ENCODE assay signal across 9 mouse cellular contexts in genomic region chr10:4598244-4598842, GRCm38 (mm10). TPM values are rescaled to one million over a fixed set of nuclear protein-coding genes. Genes with fewer than 3 reads are reported as not detected.
DNase-seq lines count a peak whose midpoint lies in the region; ATAC-seq lines count a peak whose summit lies in the region.
"Had no signal": no experiment of that assay in that cellular context is flagged by ENCODE, and none has a peak within 500 bp of the region (broad histone marks: within the 10 kb centered on the region; RNA-seq: fewer than 3 reads in every experiment).

No protein-coding gene starts in this region.

- H3K27me3 ChIP-seq in midbrain, embryonic 10.5 days (ENCODE audit: low read depth, poor library complexity, severe bottlenecking) = no peaks in the 10 kb centered on the region
- H3K27me3 ChIP-seq in midbrain, embryonic 16.5 days (ENCODE audit: control insufficient read depth, insufficient read depth, low read depth, low read length) = no peaks in the 10 kb centered on the region
- H3K27me3 ChIP-seq: midbrain, embryonic 12.5 days had no signal

- H3K4me2 ChIP-seq in midbrain, embryonic 16.5 days (ENCODE audit: low read length) = no peak overlapping the region
- H3K4me2 ChIP-seq: midbrain, embryonic 12.5 days had no signal

- no peaks in the 10 kb centered on the region for H3K36me3 ChIP-seq in midbrain, embryonic 10.5 days
- no peaks in the 10 kb centered on the region for H3K36me3 ChIP-seq in midbrain, embryonic 16.5 days (ENCODE audit: control insufficient read depth, insufficient read depth, low read length)
- H3K36me3 ChIP-seq: midbrain, embryonic 12.5 days had no signal

- ATAC-seq in midbrain, embryonic 16.5 days = no peak

- H3K27ac ChIP-seq in midbrain, embryonic 10.5 days (replicated peaks) = no peak overlapping the region
- H3K27ac ChIP-seq in midbrain, embryonic 16.5 days (ENCODE audit: low read length) = no peak overlapping the region
- H3K27ac ChIP-seq: midbrain, embryonic 12.5 days had no signal

- peak; percentile 44 for DNase-seq in midbrain, embryonic 10.5 days (ENCODE audit: low spot score)
- DNase-seq in R1 (ENCODE audit: low read depth, low spot score) = peak; percentile 56
- peak; percentile 80 to 85 for DNase-seq in cerebellum, postnatal 14 days
- DNase-seq in heart, postnatal 14 days = peak; percentile 50 to 73
- peak; percentile 31 to 48 for DNase-seq in left cerebral cortex, postnatal 10 days (ENCODE audit: extremely low spot score in 1 of 2, low spot score in 2 of 2)
- peak; percentile 38 to 45 for DNase-seq in natural killer cell, adult 2 months (ENCODE audit: low spot score in 2 of 2)
- no peak for DNase-seq in yolk sac, embryonic 10.5 days (ENCODE audit: low spot score)

- H3K9ac ChIP-seq in midbrain, embryonic 16.5 days (ENCODE audit: low read depth, low read length) = no peak overlapping the region
- H3K9ac ChIP-seq: midbrain, embryonic 12.5 days had no signal

- H3K4me3 ChIP-seq in midbrain, embryonic 10.5 days = no peak overlapping the region
- no peak overlapping the region for H3K4me3 ChIP-seq in midbrain, embryonic 16.5 days (ENCODE audit: low read depth, low read length)
- H3K4me3 ChIP-seq: midbrain, embryonic 12.5 days had no signal

- H3K4me1 ChIP-seq in midbrain, embryonic 10.5 days = no peaks in the 10 kb centered on the region
- no peaks in the 10 kb centered on the region for H3K4me1 ChIP-seq in midbrain, embryonic 16.5 days (ENCODE audit: control insufficient read depth, insufficient read depth, low read length)
- H3K4me1 ChIP-seq: midbrain, embryonic 12.5 days had no signal

- no peaks in the 10 kb centered on the region for H3K9me3 ChIP-seq in midbrain, embryonic 10.5 days (replicated peaks)
- no peaks in the 10 kb centered on the region for H3K9me3 ChIP-seq in midbrain, embryonic 16.5 days (replicated peaks; ENCODE audit: control insufficient read depth, low read length, poor library complexity, severe bottlenecking)
- H3K9me3 ChIP-seq: midbrain, embryonic 12.5 days had no signal

- intact Hi-C loops in heart, postnatal 14 days (cut with DNase I) = loop anchor here (10.0 kb wide), 1 partner anchor 566 kb away; no protein-coding TSS in a partner anchor
- intact Hi-C loops in left cerebral cortex, postnatal 10 days (cut with DNase I) = no loop called here

- WGBS in midbrain, embryonic 10.5 days = 71% methylated on average over 10 of the region's 10 CpGs
- WGBS in midbrain, embryonic 16.5 days = 69% methylated on average over 10 of the region's 10 CpGs

RNA-seq across cellular contexts. Expression of gene Esr1, which starts 13.1 kb away (rescaled TPM):
- 0.14 TPM in 1 of 2 replicates, not detected in the other for polyA plus RNA-seq in midbrain, embryonic 10.5 days (2016; fragmentation: Nextera tagmentation; extraction: Ambion mirVana)
- polyA plus RNA-seq in midbrain, embryonic 16.5 days (2015; fragmentation: Nextera tagmentation; extraction: Ambion mirVana) = 0.60 and 0.63 TPM in 2 replicates
- total RNA-seq in heart, postnatal 14 days (2021) = 1 to 10 TPM in 1 of 2 experiments, under 1 TPM in 1; 0.59 to 1.2 TPM
- total RNA-seq in left cerebral cortex, postnatal 10 days (2021) = 1 to 10 TPM; 2.3 to 3.4 TPM
